Mouse (Mus musculus) hematopoietic stem cell, adult 5-6 weeks (primary cell): ENCODE measurements around the gene Irx2. TPM values are rescaled to one million over a fixed set of nuclear protein-coding genes. Genes with fewer than 3 reads are reported as not detected.

Experiments
- ATAC-seq, 2 experiments: fragments of 125-278 bp in 1 of 2; replicated peaks in 1 of 2; 2 replicates each; pipeline ENCODE4 v1.8.0; 2016 to 2017; ENCODE audit warnings: inconsistent platforms in 2 of 2, mild to moderate bottlenecking in 2 of 2, moderate number of reproducible peaks in 2 of 2, low read depth in 1 of 2, moderate TSS enrichment in 1 of 2; ENCODE audit not compliant: low FRiP score in 2 of 2, poor library complexity in 2 of 2, severe bottlenecking in 2 of 2, insufficient read depth in 1 of 2, low TSS enrichment in 1 of 2
- total RNA-seq: library from RNA; stranded (forward); fragments of 172-1452, 232-1000 nt; gene quantifications from 2 replicates; pipeline ENCODE4 v1.2.3, GENCODE M21; 2017

The Irx2 gene
- total RNA-seq = not detected in 2 replicates

DNA sequence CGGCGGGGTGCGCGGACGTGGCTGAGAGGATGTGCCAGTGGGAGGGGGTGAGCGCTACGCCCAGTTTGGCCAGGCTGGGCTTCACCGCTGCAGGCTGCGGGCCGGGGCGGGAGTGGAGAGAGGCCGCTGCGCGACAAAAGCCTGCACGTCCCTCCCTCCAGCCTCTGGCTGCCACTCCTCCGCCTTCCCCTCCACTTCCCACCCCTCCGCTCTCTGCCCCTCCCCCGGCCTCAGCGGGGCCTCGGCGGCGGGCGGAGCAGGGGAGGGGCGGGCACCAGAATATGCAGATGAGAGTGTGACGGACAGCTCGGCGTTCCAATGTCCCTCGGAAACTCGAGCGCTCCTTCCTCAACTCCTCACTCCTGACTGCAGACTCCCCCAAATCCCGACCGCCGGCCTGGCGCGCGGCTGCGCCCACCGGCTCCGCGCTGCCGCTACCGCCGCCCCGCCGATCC is at the start of gene Irx2:
Irx2 (plus strand) TSS at position 359 of the 455 bp plus-strand sequence.
- ATAC-seq = peak in 1 of 2 experiments; percentile 9; a peak in 1 of 4 replicates

- no peak for ATAC-seq
Measured at GRCm38 (mm10) chr13:72581276-72581675, 47.3 kb upstream of the Irx2 start.

DNA sequence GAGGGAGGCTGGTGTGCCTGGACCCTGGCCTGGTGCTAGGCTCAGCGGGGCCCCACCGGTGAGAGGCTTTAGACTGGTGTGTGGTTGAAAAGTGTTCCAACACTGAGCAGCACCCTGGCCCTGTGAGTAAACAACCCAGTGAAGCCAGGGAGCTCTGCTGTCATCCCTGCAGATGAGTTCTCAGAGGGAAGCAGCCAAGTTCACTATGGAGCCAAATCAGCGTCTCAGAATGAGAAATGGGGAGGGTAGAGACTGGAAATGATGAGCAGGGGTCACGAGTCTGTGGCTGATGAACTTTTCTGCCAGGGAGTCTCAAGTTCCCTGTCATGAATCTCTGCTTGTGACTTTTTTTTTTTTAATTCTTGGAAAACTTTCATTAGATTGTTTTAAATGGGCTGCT is 36.1 kb upstream of the Irx2 start:
- ATAC-seq = no peak

DNA sequence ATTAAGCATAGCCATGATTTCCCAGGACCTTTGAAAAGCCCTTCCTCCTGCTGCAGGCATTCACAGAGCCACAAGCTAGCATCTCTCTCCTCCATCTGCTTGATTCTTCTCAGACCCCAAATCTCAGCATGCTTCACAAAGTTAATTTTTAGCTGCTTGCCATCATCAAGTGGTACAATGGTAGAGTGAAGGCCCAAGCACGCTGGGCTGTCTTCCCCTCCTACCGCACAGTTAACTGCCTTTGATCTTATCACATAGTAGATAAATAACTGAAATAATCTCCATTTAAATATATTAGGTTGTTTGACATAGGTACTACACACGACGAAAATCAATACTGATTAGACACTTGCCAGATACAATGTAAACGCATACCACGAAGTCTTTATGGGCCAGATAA is 35.3 kb upstream of the Irx2 start:
- no peak for ATAC-seq

DNA sequence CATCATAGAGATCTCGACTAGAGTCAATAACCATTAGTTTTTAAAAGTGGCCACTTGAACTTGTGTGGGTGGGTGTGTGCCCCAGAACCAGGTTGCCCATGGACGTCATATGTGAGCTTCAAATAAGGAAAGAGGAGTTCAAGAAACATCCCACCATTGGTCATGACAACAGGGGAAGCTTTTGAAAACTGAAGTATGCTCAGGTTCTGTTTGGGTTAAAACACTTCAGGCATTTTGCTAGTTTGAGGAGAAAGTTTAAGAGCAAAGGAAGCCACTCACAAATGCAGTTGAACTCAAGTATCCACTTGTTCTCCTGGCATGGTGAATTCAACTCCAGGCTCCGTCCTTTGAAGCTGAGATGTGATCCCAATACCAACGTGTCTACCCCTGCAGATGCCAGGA is 34.9 kb upstream of the Irx2 start:
- no peak for ATAC-seq

DNA sequence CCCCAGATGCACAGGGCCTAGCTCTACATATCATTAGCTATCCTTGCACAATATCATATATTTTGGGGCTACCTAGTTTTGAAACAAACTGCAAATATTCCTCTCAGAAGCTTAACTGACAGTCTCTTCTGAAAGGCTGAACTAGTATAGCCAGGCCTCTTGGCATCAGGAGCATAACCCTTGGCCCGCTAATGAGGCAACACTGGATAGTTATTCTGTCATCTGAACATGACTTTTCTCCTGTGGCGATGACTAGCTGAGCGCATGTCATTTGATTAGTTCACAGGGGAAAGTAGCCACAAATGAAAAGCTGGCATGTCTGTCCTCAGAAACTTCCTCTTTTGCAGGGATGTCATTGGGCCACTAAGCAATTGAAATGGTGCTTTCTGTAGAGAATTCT is 29.4 kb upstream of the Irx2 start:
- no peak for ATAC-seq

DNA sequence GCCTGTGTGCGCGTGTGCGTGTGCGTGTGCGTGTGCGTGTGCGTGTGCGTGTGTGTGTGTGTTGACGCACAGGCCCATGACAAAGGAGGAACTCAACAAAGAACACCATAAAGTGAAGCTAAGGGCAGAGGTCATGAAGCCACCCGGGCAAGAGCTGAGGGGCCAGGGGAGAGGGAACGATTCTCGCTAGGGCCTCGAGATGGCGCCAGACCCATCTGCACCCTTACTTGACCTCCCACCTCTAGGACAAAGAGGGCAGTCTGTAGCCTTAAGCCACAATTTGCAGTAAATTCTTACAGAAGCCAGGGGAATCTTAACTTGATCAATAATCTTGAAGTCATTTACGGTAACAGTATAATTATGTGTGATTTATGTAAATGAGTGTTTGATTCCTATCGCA is 19.9 kb upstream of the Irx2 start:
- ATAC-seq = no peak

- no peak for ATAC-seq
Measured at GRCm38 (mm10) chr13:72610277-72610676, 18.3 kb upstream of the Irx2 start.

GRCm38 (mm10) chr13:72623926-72624846 is 4.4 kb upstream of the Irx2 start:
- peak; percentile 39 to 61 for ATAC-seq

DNA sequence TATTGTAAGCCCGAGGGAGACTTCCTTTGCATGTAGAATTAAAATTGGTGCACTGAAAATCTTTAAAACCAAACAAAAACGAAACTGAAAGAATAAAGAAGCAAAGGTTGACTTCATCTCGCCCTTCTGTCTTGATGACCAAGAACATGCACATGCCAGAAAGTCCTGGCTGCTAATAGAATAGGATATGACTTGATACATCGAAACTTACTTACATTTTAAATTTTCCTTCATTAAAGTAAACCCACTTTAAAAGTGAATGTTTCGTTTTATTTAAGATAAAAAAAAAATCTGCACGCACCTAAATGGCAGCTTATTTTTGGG is 3.8 kb upstream of the Irx2 start:
- no peak for ATAC-seq

DNA sequence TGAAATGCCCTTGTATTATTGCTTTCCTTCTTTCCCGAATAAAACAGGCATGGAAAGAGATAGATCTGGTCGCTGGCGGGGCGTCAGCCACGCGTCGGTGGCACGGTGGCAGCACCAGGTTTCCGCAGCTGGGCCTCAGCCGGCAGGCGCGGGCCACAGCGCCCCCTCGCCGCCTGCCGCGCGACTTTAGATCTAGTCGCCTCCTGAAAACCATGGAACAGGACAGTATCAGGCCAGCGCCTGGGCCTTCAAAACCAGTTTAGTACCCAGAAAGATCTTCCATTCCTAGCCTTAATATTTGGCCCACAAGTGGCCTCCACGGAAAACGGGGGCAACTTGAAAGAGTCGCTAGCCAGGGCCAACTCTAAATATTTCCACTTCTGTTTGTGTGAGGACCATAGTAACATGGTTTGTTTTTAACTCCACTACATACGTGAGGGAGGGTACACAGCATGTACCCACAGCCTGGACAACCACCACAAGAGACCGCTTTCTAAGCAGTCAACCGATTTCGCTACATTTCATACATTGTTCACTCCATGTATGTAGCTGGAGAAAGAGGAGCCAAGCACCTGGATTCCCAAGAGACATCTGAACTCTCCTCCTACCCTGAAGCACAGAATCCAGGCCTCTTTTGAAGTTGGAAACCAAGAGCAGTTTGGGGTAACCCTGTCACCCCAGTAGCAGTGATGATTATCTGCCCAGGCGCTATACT is 3.2 kb upstream of the Irx2 start:
- ATAC-seq = no peak

GRCm38 (mm10) chr13:72627391-72628321 is 964 bp upstream of the Irx2 start:
- ATAC-seq = no peak

DNA sequence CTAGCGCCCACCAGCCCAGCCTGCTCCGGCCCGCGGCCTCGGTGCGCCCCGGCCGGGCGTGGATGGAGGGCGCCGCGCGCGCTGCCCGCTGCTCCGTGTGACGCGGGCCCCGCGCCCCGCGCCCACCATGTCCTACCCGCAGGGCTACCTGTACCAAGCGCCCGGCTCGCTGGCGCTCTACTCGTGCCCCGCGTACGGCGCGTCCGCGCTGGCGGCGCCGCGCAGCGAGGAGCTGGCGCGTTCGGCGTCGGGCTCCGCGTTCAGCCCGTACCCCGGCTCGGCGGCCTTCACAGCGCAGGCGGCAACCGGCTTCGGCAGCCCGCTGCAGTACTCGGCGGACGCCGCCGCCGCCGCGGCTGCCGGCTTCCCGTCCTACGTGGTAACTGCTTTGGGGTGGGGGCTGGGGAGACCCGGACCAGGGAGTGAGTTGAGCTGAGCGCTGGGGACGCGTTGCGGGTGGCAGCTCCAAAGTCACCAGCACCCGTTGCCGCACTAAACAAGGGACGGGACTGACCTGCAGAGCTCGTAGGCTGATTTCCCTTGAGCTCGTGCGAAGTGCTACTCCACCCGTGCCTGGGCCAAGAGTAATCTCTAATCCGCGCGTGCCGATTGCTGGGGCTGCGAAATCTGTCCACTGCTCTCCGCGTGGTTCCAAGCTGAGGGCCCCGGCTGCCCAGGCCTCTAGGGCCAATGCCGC is 463 bp downstream of the Irx2 start:
- ATAC-seq = no peak

- ATAC-seq = no peak
Measured at GRCm38 (mm10) chr13:72629806-72630205, 1.2 kb downstream of the Irx2 start.

DNA sequence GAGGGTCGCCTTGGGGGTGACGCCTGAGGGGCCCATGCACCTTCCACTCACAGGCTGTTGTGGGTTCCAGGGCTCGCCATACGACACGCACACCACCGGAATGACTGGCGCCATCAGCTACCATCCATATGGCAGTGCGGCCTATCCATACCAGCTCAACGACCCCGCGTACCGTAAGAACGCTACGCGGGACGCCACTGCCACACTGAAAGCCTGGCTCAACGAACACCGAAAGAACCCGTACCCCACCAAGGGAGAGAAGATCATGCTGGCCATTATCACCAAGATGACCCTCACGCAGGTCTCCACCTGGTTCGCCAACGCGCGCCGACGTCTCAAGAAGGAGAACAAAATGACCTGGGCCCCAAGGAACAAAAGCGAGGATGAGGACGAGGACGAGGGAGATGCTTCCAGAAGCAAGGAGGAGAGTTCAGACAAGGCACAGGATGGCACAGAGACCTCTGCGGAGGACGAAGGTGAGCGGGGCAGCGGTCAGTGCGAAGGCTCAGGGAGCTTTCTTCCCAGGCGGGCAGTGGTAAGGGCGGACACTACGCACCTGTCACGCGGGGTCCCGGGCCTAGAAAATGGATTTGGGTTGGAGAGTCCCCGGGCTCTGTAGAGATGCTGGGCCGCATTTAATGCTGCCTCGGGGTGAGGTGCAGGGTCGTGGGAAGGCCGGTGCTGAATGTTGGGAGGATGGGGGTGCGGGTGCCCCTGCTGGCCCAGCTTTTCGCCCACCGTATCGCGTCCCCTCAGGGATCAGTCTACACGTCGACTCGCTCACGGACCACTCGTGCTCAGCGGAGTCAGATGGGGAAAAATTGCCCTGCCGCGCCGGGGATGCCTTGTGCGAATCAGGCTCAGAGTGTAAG is 2.1 kb downstream of the Irx2 start:
- no peak for ATAC-seq

GRCm38 (mm10) chr13:72631373-72632021 is 2.9 kb downstream of the Irx2 start:
- peak in 1 of 2 experiments; percentile 55; a peak in 3 of 4 replicates for ATAC-seq
